Comparison of ENCODE assay signal across 12 mouse cellular contexts in the genomic region with DNA sequence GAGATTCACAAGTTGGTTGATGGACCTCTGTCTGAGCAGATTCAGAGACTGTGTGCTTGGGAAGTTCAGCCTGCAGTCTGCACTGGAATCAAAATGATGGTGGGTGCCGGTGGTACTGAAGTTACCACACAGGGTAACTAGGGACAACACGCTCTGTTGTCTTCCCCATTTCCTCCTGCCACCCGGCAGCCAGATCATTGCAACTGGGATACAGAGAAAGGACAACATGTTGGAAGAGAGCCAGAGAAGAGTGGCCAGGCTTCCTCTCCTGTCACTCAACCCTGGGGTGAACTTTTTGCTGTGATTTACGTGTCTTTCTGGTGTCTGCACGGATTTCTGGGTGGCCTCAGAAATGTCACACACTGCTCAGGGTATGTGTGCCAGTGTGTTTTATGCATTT.
DNase-seq lines count a peak whose midpoint lies in the region; ATAC-seq and TF ChIP-seq lines count a peak whose summit lies in the region.
"Had no signal": no experiment of that assay in that cellular context is flagged by ENCODE, and none has a peak within 500 bp of the region (broad histone marks: within the 10 kb centered on the region; RNA-seq: fewer than 3 reads in every experiment).

No protein-coding gene starts in this region.

- no peaks in the 10 kb centered on the region for H3K79me2 ChIP-seq in liver, adult 2 months (ENCODE audit: control insufficient read depth, insufficient read depth, low read length)

- no peak for ATAC-seq in embryonic facial prominence, embryonic 14.5 days (ENCODE audit: low read depth)
- no peak for ATAC-seq in liver, postnatal 0 days
- no peak for ATAC-seq in intestine, embryonic 15.5 days
- ATAC-seq: activated CD4-positive, CD25-positive, alpha-beta regulatory T cell, adult 4 months; forebrain, embryonic 16.5 days had no signal

- TF ChIP-seq CTCF in liver, adult 2 months (IDR thresholded peaks at IDR 0.05; ENCODE audit: low read depth, low read length) = no peak
- TF ChIP-seq CTCF in liver, postnatal 0 days (IDR thresholded peaks at IDR 0.05; ENCODE audit: low read depth) = no peak
- TF ChIP-seq CTCF in brain, embryonic 14.5 days (IDR thresholded peaks at IDR 0.05; ENCODE audit: borderline replicate concordance, extremely low read depth, insufficient read depth, insufficient read length) = no peak

- no peak overlapping the region for H3K27ac ChIP-seq in embryonic facial prominence, embryonic 14.5 days (replicated peaks; ENCODE audit: low read depth, low read length)
- no peak overlapping the region for H3K27ac ChIP-seq in embryonic facial prominence, embryonic 10.5 days (replicated peaks)
- no peak overlapping the region for H3K27ac ChIP-seq in liver, adult 2 months (replicated peaks; ENCODE audit: insufficient read depth, low read depth, low read length)
- H3K27ac ChIP-seq in liver, postnatal 0 days (ENCODE audit: low read depth) = no peak overlapping the region
- no peak overlapping the region for H3K27ac ChIP-seq in intestine, embryonic 15.5 days
- H3K27ac ChIP-seq: macrophage had no signal

- 0 out of 2 replicates have a peak, but pooled peaks cover 4% of the 10 kb centered on the region for H3K27me3 ChIP-seq in embryonic facial prominence, embryonic 14.5 days (replicated peaks; ENCODE audit: control insufficient read depth, insufficient read depth, low read length)
- H3K27me3 ChIP-seq in embryonic facial prominence, embryonic 10.5 days (replicated peaks; ENCODE audit: low read depth, poor library complexity, severe bottlenecking) = 0 out of 2 replicates have a peak, but pooled peaks cover 7% of the 10 kb centered on the region
- no peaks in the 10 kb centered on the region for H3K27me3 ChIP-seq in liver, adult 2 months (ENCODE audit: control insufficient read depth, insufficient read depth, low read length)
- no peaks in the 10 kb centered on the region for H3K27me3 ChIP-seq in liver, postnatal 0 days (ENCODE audit: insufficient read depth, low read length)
- no peaks in the 10 kb centered on the region for H3K27me3 ChIP-seq in intestine, embryonic 15.5 days (replicated peaks)

- peak; percentile 42 for DNase-seq in embryonic facial prominence, embryonic 14.5 days (ENCODE audit: low spot score)
- no peak for DNase-seq in embryonic facial prominence, embryonic 10.5 days (ENCODE audit: low spot score)
- DNase-seq in liver, adult 2 months (ENCODE audit: extremely low read depth, low read depth, low spot score) = peak; percentile 8
- DNase-seq in liver, postnatal 0 days = no peak
- peak; percentile 56 for DNase-seq in brain, embryonic 14.5 days (ENCODE audit: low read depth)
- DNase-seq in kidney, postnatal 4 days = peak; percentile 15 to 28
- no peak for DNase-seq in layer of hippocampus, adult 18-20 months (ENCODE audit: low spot score in 2 of 2)
- DNase-seq: cerebellum, adult 11 months had no signal

- TF ChIP-seq EP300 in liver, postnatal 0 days (IDR thresholded peaks at IDR 0.05; ENCODE audit: low read depth) = no peak

- no peaks in the 10 kb centered on the region for H3K36me3 ChIP-seq in embryonic facial prominence, embryonic 14.5 days (ENCODE audit: control insufficient read depth, insufficient read depth, low read length)
- H3K36me3 ChIP-seq in embryonic facial prominence, embryonic 10.5 days (replicated peaks) = no peaks in the 10 kb centered on the region
- no peaks in the 10 kb centered on the region for H3K36me3 ChIP-seq in liver, adult 2 months (ENCODE audit: control insufficient read depth, insufficient read depth, low read length)
- no peaks in the 10 kb centered on the region for H3K36me3 ChIP-seq in liver, postnatal 0 days (replicated peaks; ENCODE audit: insufficient read depth, low read length)
- H3K36me3 ChIP-seq in intestine, embryonic 15.5 days = no peaks in the 10 kb centered on the region

- no peak overlapping the region for H3K4me3 ChIP-seq in embryonic facial prominence, embryonic 14.5 days (ENCODE audit: low read depth, low read length)
- H3K4me3 ChIP-seq in embryonic facial prominence, embryonic 10.5 days = no peak overlapping the region
- no peak overlapping the region for H3K4me3 ChIP-seq in liver, adult 2 months (ENCODE audit: insufficient read depth, low read depth, low read length)
- H3K4me3 ChIP-seq in liver, postnatal 0 days (ENCODE audit: low read depth, low read length) = no peak overlapping the region
- no peak overlapping the region for H3K4me3 ChIP-seq in intestine, embryonic 15.5 days (replicated peaks)

- no peaks in the 10 kb centered on the region for H3K9me3 ChIP-seq in embryonic facial prominence, embryonic 14.5 days (ENCODE audit: control insufficient read depth, low read length)
- no peaks in the 10 kb centered on the region for H3K9me3 ChIP-seq in embryonic facial prominence, embryonic 10.5 days
- H3K9me3 ChIP-seq in liver, postnatal 0 days (ENCODE audit: low read length) = no peaks in the 10 kb centered on the region
- H3K9me3 ChIP-seq in intestine, embryonic 15.5 days = no peaks in the 10 kb centered on the region

- 41% methylated on average over 5 of the region's 5 CpGs for WGBS in embryonic facial prominence, embryonic 14.5 days
- 72% methylated on average over 5 of the region's 5 CpGs for whole genome bisulfite sequencing in embryonic facial prominence, embryonic 10.5 days
- WGBS in liver, adult 2 months = 56% methylated on average over 5 of the region's 5 CpGs
- WGBS in liver, postnatal 0 days (ENCODE audit: insufficient replicate concordance) = 38% methylated on average over 5 of the region's 5 CpGs
- 59% methylated on average over 5 of the region's 5 CpGs for whole genome bisulfite sequencing in intestine, embryonic 15.5 days

- H3K4me2 ChIP-seq in embryonic facial prominence, embryonic 14.5 days (ENCODE audit: low read depth, low read length) = no peak overlapping the region
- H3K4me2 ChIP-seq in liver, postnatal 0 days (ENCODE audit: low read depth, low read length) = no peak overlapping the region
- H3K4me2 ChIP-seq in intestine, embryonic 15.5 days (replicated peaks) = no peak overlapping the region

- H3K4me1 ChIP-seq in embryonic facial prominence, embryonic 14.5 days (ENCODE audit: control insufficient read depth, insufficient read depth, low read length) = peaks cover 14% of the 10 kb centered on the region; the same call in 1 of the 2 replicates
- peaks cover 21% of the 10 kb centered on the region for H3K4me1 ChIP-seq in embryonic facial prominence, embryonic 10.5 days
- H3K4me1 ChIP-seq in liver, adult 2 months (ENCODE audit: control insufficient read depth, insufficient read depth, low read length) = no peaks in the 10 kb centered on the region
- no peaks in the 10 kb centered on the region for H3K4me1 ChIP-seq in liver, postnatal 0 days (ENCODE audit: insufficient read depth)
- H3K4me1 ChIP-seq in intestine, embryonic 15.5 days (replicated peaks) = no peaks in the 10 kb centered on the region

- TF ChIP-seq POLR2A in liver, adult 2 months (IDR thresholded peaks at IDR 0.05; ENCODE audit: extremely low read depth, insufficient read depth, low read length) = no peak
- TF ChIP-seq POLR2A in brain, embryonic 14.5 days (IDR thresholded peaks at IDR 0.05; ENCODE audit: borderline replicate concordance, extremely low read depth, insufficient read depth, insufficient read length, poor library complexity, severe bottlenecking) = no peak

- no peak overlapping the region for H3K9ac ChIP-seq in embryonic facial prominence, embryonic 14.5 days (ENCODE audit: low read depth, low read length)
- no peak overlapping the region for H3K9ac ChIP-seq in liver, adult 2 months (ENCODE audit: low read depth, low read length)
- H3K9ac ChIP-seq in liver, postnatal 0 days (replicated peaks) = no peak overlapping the region
- H3K9ac ChIP-seq in intestine, embryonic 15.5 days = no peak overlapping the region

Comparison
In these comparisons a context has a peak if more than half of its experiments do, and no peak if none do; other contexts are left out.
1. DNase-seq: peak in embryonic facial prominence, embryonic 14.5 days (single experiment), liver, adult 2 months (single experiment), brain, embryonic 14.5 days (single experiment) and kidney, postnatal 4 days (2 of 2); none in embryonic facial prominence, embryonic 10.5 days (single experiment), liver, postnatal 0 days (single experiment) and layer of hippocampus, adult 18-20 months (0 of 2).